Mouse (Mus musculus) midbrain, embryonic 12.5 days (tissue): Measurements from ENCODE around the gene Hist1h2bq. TPM values are rescaled to one million over a fixed set of nuclear protein-coding genes. Genes with fewer than 3 reads are reported as not detected.
"Not testable (repeated sequence)": the region's sequence is repeated elsewhere in the genome, so short reads cannot be mapped to it uniquely, and the experiment has no call there.

ENCODE experiments used
- ATAC-seq: fragments of 200-750 bp; cut with Nextera tagmentation; 2 replicates; pipeline ENCODE4 v1.8.0; 2017; ENCODE audit warnings: low read depth, moderate TSS enrichment, moderate library complexity; ENCODE audit not compliant: low FRiP score
- H3K27ac ChIP-seq: fragments of 300-500 bp; sonication (generic); replicated peaks from 2 replicates; pipeline ENCODE4 v1.5.1; 2016; ENCODE audit warnings: mild to moderate bottlenecking
- H3K27me3 ChIP-seq: fragments of 300-500 bp; sonication (generic); 2 replicates; pipeline ENCODE4 v1.6.1; 2016; ENCODE audit warnings: mild to moderate bottlenecking
- H3K36me3 ChIP-seq: fragments of 300-500 bp; sonication (generic); 2 replicates; pipeline ENCODE4 v1.6.1; 2016
- H3K4me1 ChIP-seq: fragments of 300-500 bp; sonication (generic); 2 replicates; pipeline ENCODE4 v1.6.1; 2016
- H3K4me2 ChIP-seq: fragments of 300-500 bp; sonication (generic); replicated peaks from 2 replicates; pipeline ENCODE4 v1.6.1; 2016; ENCODE audit warnings: mild to moderate bottlenecking, moderate library complexity
- H3K4me3 ChIP-seq: fragments of 300-500 bp; sonication (generic); 2 replicates; pipeline ENCODE4 v1.5.1; 2016; ENCODE audit warnings: mild to moderate bottlenecking
- H3K9ac ChIP-seq: fragments of 300-500 bp; sonication (generic); replicated peaks from 2 replicates; pipeline ENCODE4 v1.6.1; 2016; ENCODE audit warnings: mild to moderate bottlenecking, moderate library complexity
- H3K9me3 ChIP-seq: fragments of 300-500 bp; sonication (generic); 2 replicates; pipeline ENCODE4 v1.6.1; 2016; ENCODE audit warnings: mild to moderate bottlenecking
- WGBS: fragments of 180-500 bp; shearing (Covaris S2); methylation state at CpG from one replicate; pipeline ENCODE4 v1.1.7; 2016; 5-methylcytosine and 5-hydroxymethylcytosine counted together
- polyA plus RNA-seq: library from polyadenylated mRNA; unstranded; fragments of >200 nt; fragmentation: Nextera tagmentation; extraction: Ambion mirVana; gene quantifications from 2 replicates; pipeline ENCODE4 v1.2.1, GENCODE M21; 2016

Gene Hist1h2bq
- polyA plus RNA-seq, 1 experiment from 2014 or later, result 18.5 TPM

- WGBS, result 89% methylated on average over 3 of the region's 3 CpGs
- Histone ChIP-seq H3K27ac (no peak overlapping the region), H3K4me1 (no peaks in the 10 kb centered on the region), H3K9me3 (no peaks in the 10 kb centered on the region), H3K4me3 (no peak overlapping the region), H3K27me3 (no peaks in the 10 kb centered on the region), H3K36me3 (no peaks in the 10 kb centered on the region), H3K9ac (no peak overlapping the region), H3K4me2 (no peak overlapping the region)
- no peak for ATAC-seq
Observed at GRCm38 (mm10) chr13:21828511-21828910, 18.5 kb upstream of the Hist1h2bq start.

GRCm38 (mm10) chr13:21820082-21820890, 10.3 kb upstream of the Hist1h2bq start:
- H3K9ac ChIP-seq, H3K9me3 ChIP-seq, H3K27me3 ChIP-seq, H3K4me3 ChIP-seq, H3K27ac ChIP-seq, H3K4me2 ChIP-seq, ATAC-seq, H3K36me3 ChIP-seq, H3K4me1 ChIP-seq: not testable (repeated sequence)
- WGBS, result 63% methylated on average over 7 of the region's 16 CpGs

GRCm38 (mm10) chr13:21812092-21812491, 2.1 kb upstream of the Hist1h2bq start:
- H3K4me1 ChIP-seq, H3K9me3 ChIP-seq, H3K36me3 ChIP-seq, H3K27me3 ChIP-seq, H3K27ac ChIP-seq, H3K9ac ChIP-seq: not testable (repeated sequence)
- 0% methylated on average over 14 of the region's 14 CpGs for WGBS
- peak overlapping the region; percentile 42 for H3K4me2 ChIP-seq
- peak overlapping the region; percentile 21; the same call in 1 of the 2 replicates for H3K4me3 ChIP-seq
- peak; percentile 51 for ATAC-seq

GRCm38 (mm10) chr13:21811539-21811938, 1.5 kb upstream of the Hist1h2bq start, which contains the start of gene Hist1h4m:
Gene Hist1h4m (plus strand): TSS chr13:21811746.
- peak; percentile 44 for ATAC-seq
- H3K4me1 ChIP-seq, H3K9ac ChIP-seq, H3K27ac ChIP-seq, H3K36me3 ChIP-seq, H3K27me3 ChIP-seq, H3K9me3 ChIP-seq: not testable (repeated sequence)
- WGBS, result no CpG with 5 or more reads among the region's 24 CpGs
- Histone ChIP-seq H3K4me2 (peak within 1 kb of the TSS; percentile 42), H3K4me3 (peak within 1 kb of the TSS; percentile 21; the same call in 1 of the 2 replicates)

- not testable (repeated sequence) for H3K4me1 ChIP-seq, H3K9me3 ChIP-seq, H3K27ac ChIP-seq, H3K4me2 ChIP-seq, H3K4me3 ChIP-seq, H3K27me3 ChIP-seq, H3K9ac ChIP-seq, H3K36me3 ChIP-seq
- ATAC-seq, result peak; percentile 47; the same call in 1 of the 2 replicates
- no CpG with 5 or more reads among the region's 8 CpGs for WGBS
Observed at GRCm38 (mm10) chr13:21811074-21811473, 1.1 kb upstream of the Hist1h2bq start.

- H3K4me3 ChIP-seq, H3K27ac ChIP-seq, H3K4me1 ChIP-seq, H3K36me3 ChIP-seq, H3K9ac ChIP-seq, H3K9me3 ChIP-seq, H3K27me3 ChIP-seq, H3K4me2 ChIP-seq: not testable (repeated sequence)
- WGBS, result no CpG with 5 or more reads among the region's 4 CpGs
- ATAC-seq, result peak; percentile 69; the same call in 1 of the 2 replicates
Observed at GRCm38 (mm10) chr13:21803058-21803457, 6.9 kb downstream of the Hist1h2bq start.

GRCm38 (mm10) chr13:21797163-21797562, 12.8 kb downstream of the Hist1h2bq start:
- not testable (repeated sequence) for ATAC-seq, H3K9ac ChIP-seq, H3K27me3 ChIP-seq, H3K4me1 ChIP-seq, H3K9me3 ChIP-seq, H3K36me3 ChIP-seq, H3K4me3 ChIP-seq, H3K27ac ChIP-seq, H3K4me2 ChIP-seq

- 95% methylated on average over 7 of the region's 7 CpGs for WGBS
- Histone ChIP-seq H3K9me3 (no peaks in the 10 kb centered on the region), H3K9ac (no peak overlapping the region), H3K4me3 (no peak overlapping the region), H3K27ac (no peak overlapping the region), H3K36me3 (no peaks in the 10 kb centered on the region), H3K27me3 (no peaks in the 10 kb centered on the region), H3K4me1 (peaks cover 5% of the 10 kb centered on the region), H3K4me2 (no peak overlapping the region)
- no peak for ATAC-seq
Observed at GRCm38 (mm10) chr13:21795584-21795983, 14.4 kb downstream of the Hist1h2bq start.

GRCm38 (mm10) chr13:21790601-21791283, 19.3 kb downstream of the Hist1h2bq start:
- H3K4me2 ChIP-seq, result peak overlapping the region; percentile 45
- peak overlapping the region; percentile 31 for H3K9ac ChIP-seq
- H3K27me3 ChIP-seq, result no peaks in the 10 kb centered on the region
- no peak for ATAC-seq
- no peaks in the 10 kb centered on the region for H3K9me3 ChIP-seq
- peaks cover 22% of the 10 kb centered on the region for H3K4me1 ChIP-seq
- H3K36me3 ChIP-seq, result no peaks in the 10 kb centered on the region
- H3K4me3 ChIP-seq, result peak overlapping the region; percentile 18; the same call in 1 of the 2 replicates
- H3K27ac ChIP-seq, result 0 out of 2 replicates have a peak overlapping the region, but pooled peaks have one; percentile 15
- WGBS, result 7% methylated on average over 18 of the region's 18 CpGs

GRCm38 (mm10) chr13:21789925-21790324, 20.1 kb downstream of the Hist1h2bq start:
- no peaks in the 10 kb centered on the region for H3K9me3 ChIP-seq
- no peak overlapping the region for H3K27ac ChIP-seq
- H3K27me3 ChIP-seq, result no peaks in the 10 kb centered on the region
- ATAC-seq, result no peak
- H3K4me1 ChIP-seq, result peaks cover 24% of the 10 kb centered on the region
- H3K9ac ChIP-seq, result no peak overlapping the region
- H3K4me3 ChIP-seq, result no peak overlapping the region
- H3K36me3 ChIP-seq, result no peaks in the 10 kb centered on the region
- WGBS, result 55% methylated on average over 6 of the region's 6 CpGs
- H3K4me2 ChIP-seq, result no peak overlapping the region

- Histone ChIP-seq H3K9ac (peak overlapping the region; percentile 41; the same call in 1 of the 2 replicates), H3K4me2 (peak overlapping the region; percentile 50), H3K27ac (peak overlapping the region; percentile 82), H3K36me3 (no peaks in the 10 kb centered on the region), H3K9me3 (no peaks in the 10 kb centered on the region), H3K4me3 (peak overlapping the region; percentile 21; the same call in 1 of the 2 replicates), H3K4me1 (peaks cover 32% of the 10 kb centered on the region), H3K27me3 (no peaks in the 10 kb centered on the region)
- 10% methylated on average over 17 of the region's 21 CpGs for WGBS
- no peak for ATAC-seq
Observed at GRCm38 (mm10) chr13:21787760-21788593, 22.0 kb downstream of the Hist1h2bq start.
